Mouse (Mus musculus) layer of hippocampus, postnatal 14 days (tissue): Measurements from ENCODE around the gene Vmn1r178. TPM values are rescaled to one million over a fixed set of nuclear protein-coding genes. Genes with fewer than 3 reads are reported as not detected.
"Not testable (repeated sequence)": the region's sequence is repeated elsewhere in the genome, so short reads cannot be mapped to it uniquely, and the experiment has no call there.

Experiments
- DNase-seq, 2 experiments: peaks; one replicate each; pipeline ENCODE4 v3.0.0; 2021 to 2022; ENCODE audit warnings: low spot score in 2 of 2, mixed read lengths in 1 of 2
- long read RNA-seq, 2 experiments: library from polyadenylated mRNA; stranded (forward); transcript quantifications; one replicate each; pipeline ENCODE4 v2.0.0; 2021
- total RNA-seq, 2 experiments: library from RNA; stranded (reverse); gene quantifications; 2 replicates each; pipeline ENCODE4 v1.2.3; 2021

Vmn1r178 gene
- not detected for total RNA-seq
- long read RNA-seq, experiment 1, result 0 reads
- long read RNA-seq, experiment 2, result 0 reads

GRCm38 (mm10) chr7:23891709-23892108, at the start of gene Vmn1r178:
Gene Vmn1r178 (plus strand): TSS chr7:23892009.
- DNase-seq, result no peak

GRCm38 (mm10) chr7:23866349-23866748, 25.5 kb upstream of the Vmn1r178 start, which contains the start of gene Vmn1r177:
Gene Vmn1r177 (minus strand): TSS chr7:23866449.
- not testable (repeated sequence) for DNase-seq

DNA sequence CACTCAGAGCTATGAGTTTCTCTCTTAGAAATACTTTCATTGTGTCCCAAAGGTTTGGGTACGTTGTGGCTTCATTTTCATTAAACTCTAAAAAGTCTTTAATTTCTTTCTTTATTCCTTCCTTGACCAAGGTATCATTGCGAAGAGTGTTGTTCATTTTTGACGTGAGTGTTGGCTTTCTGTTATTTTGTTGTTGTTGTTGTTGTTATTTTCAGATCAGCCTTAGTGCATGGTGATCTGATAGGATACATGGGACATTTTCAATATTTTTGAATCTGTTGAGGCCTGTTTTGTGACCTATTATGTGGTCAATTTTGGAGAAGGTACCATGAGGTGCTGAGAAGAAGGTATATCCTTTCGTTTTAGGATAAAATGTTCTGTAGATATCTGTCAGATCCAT, 14.9 kb upstream of the Vmn1r178 start:
- DNase-seq, result not testable (repeated sequence)

GRCm38 (mm10) chr7:23926678-23927077, 34.9 kb downstream of the Vmn1r178 start, which contains the start of gene Vmn1r179:
Gene Vmn1r179 (plus strand): TSS chr7:23926978.
- DNase-seq, result no peak

Other genes with a start within 250 kb of the Vmn1r178 start
- not detected for gene Vmn1r172, start 233.7 kb upstream of the Vmn1r178 start, total RNA-seq
- gene Vmn1r173, start 191.3 kb upstream of the Vmn1r178 start, total RNA-seq, result not detected
- gene Vmn1r174, start 139.7 kb upstream of the Vmn1r178 start, total RNA-seq, result not detected
- not detected for gene Vmn1r175, start 81.4 kb upstream of the Vmn1r178 start, total RNA-seq
- not detected for gene Vmn1r176, start 54.6 kb upstream of the Vmn1r178 start, total RNA-seq
- not detected for gene Vmn1r177, start 25.6 kb upstream of the Vmn1r178 start, total RNA-seq
- not detected for gene Vmn1r179, start 35.0 kb downstream of the Vmn1r178 start, total RNA-seq
- not detected for gene Vmn1r180, start 58.6 kb downstream of the Vmn1r178 start, total RNA-seq
- not detected for gene Vmn1r181, start 82.6 kb downstream of the Vmn1r178 start, total RNA-seq
- not detected for gene V1rd19, start 109.7 kb downstream of the Vmn1r178 start, total RNA-seq
- gene Vmn1r183, start 161.2 kb downstream of the Vmn1r178 start, total RNA-seq, result not detected
- 10 to 100 TPM; 28.8 to 30.7 TPM for gene Zfp180, start 189.9 kb downstream of the Vmn1r178 start, total RNA-seq
- gene Zfp112, start 220.3 kb downstream of the Vmn1r178 start, total RNA-seq, result 1 to 10 TPM; 8.4 to 8.6 TPM
- gene Zfp235, start 242.2 kb downstream of the Vmn1r178 start, total RNA-seq, result 10 to 100 TPM; 19.0 to 19.2 TPM